Mouse (Mus musculus) urinary bladder, adult 18-20 months (tissue): ENCODE results near the gene Sept4.

Experiments
- DNase-seq, 2 experiments: peaks; one replicate each; pipeline ENCODE4 v3.0.0; 2022; ENCODE audit warnings: low spot score in 2 of 2, mixed read lengths in 2 of 2

The Sept4 gene

DNA sequence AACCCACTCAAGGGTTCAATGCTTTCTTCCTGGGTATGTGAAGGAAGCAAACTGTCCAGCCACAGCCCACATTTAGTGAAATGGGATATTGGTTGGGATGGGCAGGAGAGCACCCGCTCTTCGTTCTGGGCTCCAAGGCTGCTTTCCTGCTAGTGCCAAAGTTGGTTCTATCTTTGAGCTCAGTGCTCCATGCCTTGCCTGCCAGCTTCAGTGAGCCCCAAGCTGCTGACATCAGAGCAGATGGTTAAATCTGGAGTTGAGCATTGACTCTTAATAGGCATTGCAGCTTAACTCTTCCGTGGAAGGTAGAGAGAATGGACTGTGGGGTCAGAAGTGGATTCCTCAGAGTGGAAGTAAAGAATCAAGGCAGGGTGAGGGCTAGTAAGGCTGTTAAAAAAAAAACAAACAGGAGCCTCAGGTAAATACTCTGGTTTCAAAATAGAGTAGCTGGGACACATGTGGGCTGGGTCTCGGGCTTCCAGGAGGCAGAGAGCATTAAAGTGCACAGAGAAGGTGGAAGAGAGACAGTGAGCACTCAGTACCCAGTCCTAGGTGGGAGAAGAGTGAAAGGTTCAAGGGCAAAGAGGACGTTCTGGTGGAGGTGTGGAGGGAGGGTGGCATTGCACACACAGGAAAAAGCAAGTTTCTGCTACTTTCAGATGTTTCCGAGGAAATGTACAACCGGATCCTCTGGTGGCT, at the start of gene Sept4:
Sept4 (plus strand) TSS at position 649 of the 699 bp plus-strand sequence.
- DNase-seq, result no peak

DNA sequence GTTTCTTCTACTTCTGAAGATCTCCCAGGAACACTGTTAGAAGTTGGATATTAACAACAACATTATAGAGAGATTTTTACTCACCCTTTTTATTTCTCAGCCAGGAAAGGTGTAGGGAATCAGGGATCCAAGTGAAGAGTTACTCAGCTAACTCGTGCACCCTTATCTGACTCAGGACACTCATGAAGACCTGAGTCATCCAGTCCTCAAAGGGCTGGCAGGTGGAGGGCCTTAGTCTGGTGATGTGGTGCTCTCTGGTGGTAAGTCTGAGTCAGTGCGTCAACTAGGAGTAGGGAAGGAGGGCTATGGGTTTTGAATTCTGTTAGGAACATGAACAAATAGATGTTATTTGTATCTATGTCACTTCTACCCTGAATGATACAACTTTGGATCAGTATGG, 49.4 kb upstream of the Sept4 start:
- DNase-seq, result peak in 1 of 2 experiments; percentile 24

DNA sequence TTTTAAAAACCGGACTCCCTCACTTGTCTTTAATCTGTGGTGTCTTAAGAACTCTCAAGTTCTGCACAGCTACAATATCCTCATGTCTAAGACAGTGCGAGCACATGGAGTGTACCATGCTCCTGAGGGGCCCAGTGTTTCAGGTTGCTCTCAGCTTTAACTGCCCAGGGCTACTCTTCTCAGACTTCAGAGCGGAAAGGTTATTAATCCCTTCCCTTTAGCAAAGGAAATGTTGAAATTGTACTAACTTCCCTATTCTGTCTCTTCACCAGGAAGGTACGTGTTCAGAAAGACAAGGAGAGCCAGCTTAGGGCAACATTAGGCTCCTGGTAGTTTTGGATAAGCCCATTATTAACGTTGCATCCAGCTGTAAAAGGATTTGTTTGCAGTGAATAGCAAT, 45.2 kb upstream of the Sept4 start:
- no peak for DNase-seq

DNA sequence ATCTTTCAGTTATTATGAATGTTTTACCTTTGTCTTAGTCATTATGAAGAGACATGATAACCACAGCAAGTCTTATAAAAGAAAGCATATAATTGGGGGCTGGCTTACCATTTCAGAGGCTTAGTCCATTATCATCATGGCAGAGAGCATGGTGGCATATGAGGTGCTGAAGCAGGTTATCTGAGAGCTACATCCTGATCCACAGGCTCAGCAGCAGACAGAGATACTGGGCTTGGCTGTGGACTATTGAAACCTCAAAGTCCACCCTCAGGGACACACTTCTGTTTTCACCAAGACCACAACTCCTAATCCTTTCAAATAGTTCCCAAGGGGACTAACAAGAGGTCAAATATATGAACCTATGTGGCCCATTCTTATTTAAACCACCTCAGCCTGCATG, 44.7 kb upstream of the Sept4 start:
- no peak for DNase-seq

DNA sequence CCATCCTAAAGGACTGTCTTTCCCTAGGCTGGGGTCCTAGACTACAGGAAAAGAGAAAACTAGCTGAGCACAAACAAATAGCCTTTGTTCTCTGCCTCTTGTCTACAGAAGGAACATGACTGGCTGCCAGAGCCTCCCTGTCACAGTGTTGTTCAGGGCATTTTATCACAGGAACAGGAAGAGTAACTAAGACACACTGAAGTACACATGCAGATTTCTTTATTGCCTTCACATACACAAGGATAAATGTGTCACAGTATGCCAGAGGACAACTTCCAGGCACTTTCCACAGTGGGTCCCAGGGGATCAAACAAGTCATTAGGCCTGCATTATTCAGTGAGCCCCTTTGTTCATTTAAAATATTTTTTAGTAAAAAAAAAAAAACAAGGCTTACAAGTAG, 43.9 kb upstream of the Sept4 start:
- DNase-seq, result no peak

DNA sequence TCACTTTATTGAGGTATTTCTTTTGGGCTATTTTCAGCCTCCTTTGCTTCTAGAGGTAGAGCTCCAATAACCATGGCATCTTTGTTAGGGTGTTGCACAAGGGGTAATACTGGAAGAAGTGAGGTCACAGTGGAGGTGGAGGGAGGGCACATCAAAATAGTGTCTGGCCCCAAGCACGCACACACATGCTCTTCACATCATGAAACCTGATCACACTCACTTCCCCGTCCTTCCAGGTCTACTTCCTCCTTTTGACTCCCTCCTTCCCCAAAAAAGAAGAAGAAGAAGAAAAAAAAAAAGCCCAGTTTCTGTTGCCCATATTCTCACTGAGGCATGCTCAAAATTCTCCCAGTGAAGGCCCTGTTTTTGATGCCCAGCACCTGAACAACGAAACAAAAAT, 41.3 kb upstream of the Sept4 start:
- DNase-seq, result no peak

DNA sequence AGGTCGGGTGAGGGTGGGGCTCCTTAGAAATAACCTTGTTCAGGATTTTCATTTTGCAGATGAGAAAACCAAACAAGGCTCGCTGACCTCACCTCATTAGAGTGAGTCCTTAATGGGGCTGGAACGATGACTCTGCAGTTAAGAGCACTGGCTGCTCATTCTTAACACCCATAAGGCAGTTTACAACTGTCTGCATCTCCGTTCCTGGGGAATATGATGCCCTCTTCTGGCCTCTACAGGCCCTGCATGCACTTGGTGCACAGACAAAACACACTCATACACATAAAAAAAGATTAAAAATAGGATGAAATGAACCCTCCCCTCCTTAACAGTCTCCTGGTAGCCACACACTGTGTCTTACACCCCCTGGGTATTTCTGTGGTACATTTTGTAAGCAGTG, 40.7 kb upstream of the Sept4 start:
- no peak for DNase-seq

DNA sequence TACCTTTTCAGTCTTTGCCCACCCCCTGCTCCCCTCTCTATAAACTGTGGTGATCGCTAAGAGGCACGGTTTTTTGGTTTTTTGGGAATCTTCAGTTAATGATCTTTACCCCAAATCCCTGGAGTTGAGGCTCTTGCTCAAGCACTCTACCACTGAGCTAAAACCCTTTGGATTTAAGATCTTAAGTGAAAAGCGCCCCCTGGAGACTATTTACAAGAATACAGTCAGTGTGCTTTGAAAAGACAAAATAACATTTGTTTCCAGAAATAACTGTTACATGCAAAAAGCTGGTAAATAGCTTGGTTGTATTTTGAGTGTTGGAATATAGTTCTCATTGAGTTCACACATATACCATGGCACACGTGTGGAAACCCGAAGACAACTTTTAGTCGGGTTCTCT, 37.0 kb upstream of the Sept4 start:
- DNase-seq, result no peak

DNA sequence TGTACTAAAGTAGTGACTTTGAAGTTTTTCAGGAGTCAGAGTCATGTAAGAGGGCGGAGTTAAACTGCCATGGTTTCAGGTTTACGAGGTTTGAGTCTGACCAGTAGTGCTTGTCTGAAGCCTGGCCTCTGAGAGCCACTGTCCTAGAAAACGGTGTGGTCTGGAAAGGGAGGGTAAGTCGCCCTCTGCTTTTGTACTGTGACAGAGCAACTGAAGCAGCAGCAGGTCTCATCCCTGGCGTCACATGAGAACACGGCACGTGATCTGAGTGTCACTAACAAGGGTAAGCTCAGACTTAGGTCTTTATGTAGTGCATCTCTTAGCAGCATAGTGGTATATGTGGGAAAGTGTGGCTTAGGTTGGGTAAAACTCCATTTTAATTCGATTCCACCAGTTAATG, 26.4 kb upstream of the Sept4 start:
- no peak for DNase-seq

DNA sequence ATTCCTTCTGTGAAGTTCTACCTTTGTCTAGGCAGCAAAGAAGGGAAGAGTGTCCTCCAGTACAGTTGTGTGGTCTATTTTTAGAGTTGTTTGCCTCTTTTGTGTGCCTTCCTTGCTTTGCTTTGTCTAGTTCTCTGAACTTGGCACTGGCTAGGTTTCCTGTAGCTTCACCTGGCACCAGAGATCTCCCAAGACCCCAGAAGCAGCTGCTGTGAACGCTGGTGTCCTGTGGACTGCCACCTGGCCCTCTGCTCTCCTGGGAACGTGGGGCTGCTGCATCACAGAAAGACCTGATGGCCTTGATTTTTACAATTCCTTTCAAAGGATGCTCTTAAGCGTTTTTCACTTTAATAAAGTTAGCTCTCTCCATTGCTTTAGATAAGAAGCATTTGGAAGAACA, 25.8 kb upstream of the Sept4 start:
- no peak for DNase-seq

DNA sequence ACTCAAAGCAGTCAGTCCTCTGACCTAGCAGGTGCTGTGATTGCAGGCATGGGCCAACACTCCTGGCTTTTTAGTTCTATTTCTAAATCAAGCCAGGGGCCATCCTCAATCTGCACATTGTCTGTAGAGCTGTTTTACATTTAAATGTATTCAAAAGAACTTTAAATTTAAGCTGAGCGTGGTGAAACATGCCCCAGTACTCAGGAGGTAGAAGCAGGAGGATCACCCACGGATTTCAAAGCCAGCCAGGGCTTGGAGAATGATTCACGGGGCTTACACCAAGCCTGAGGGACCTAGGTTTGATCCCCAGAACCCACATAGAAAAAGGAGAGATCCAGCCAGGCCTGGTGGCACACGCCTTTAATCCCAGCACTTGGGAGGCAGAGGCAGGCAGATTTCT, 15.4 kb upstream of the Sept4 start:
- DNase-seq, result no peak

DNA sequence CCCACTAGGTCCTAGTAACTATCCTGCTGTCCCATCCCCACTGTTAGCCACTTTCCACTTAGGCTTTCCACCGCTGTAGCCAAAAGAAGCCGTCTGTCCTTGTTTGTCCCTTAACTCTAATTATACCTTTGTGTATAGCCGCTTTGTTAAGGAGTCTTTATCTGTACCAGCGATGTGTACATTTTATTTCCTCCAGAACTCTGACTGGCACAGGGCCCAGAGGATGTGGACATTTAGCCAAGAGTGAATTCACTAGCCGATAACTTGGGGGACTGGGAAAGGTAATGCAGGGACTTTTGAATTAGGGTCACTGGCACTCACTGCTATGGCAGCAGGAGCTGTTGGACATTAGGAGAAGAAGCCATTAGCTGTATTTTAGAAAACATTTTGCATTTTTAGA, 14.3 kb upstream of the Sept4 start:
- DNase-seq, result peak in 1 of 2 experiments; percentile 27

DNA sequence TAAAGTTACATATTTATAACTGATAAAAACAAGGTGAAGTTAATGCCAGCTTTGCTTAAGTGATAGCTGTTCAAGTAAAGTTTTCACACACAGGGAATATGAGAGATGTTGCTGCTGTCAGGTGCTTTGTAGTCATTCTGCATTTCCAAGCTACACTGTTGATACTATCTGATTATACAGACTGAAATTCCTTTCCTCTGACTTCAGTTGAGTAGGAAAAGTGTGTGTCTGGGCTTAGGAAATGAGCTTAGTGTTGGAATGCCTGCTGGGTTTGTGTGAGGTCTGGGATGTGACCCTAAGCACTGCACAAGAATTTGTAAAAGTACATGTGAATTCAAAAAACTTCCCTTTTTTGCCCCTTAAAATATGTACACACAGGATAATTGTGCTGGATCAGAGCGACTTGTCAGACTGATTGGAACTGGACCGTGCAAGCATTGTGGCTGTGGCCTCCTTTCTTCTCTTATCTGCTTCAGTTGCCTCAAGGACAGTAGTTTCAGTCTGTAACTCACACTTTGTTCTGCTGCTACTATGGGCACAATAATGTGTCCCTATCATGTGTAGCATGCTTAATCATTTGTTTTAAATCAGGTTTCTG, 13.5 kb upstream of the Sept4 start:
- no peak for DNase-seq

DNA sequence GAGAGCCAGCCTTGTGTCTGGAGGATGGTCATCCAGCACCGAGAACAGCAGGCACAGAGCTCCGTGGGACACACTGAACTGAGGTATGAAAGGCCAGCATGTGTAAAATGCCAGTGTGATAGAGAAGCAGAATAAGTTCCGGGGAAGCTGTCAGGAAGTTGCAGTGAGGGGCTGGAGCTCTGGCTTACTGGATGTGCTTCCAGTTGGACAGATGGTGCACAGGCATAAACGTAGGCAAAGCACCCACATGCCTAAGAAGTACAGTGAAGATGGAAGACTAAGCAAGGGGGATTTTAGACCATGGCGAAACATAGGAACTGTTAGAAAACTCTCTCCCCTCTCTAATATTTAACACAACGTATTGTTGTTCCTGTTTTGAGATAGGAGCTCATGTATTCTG, 7.5 kb upstream of the Sept4 start:
- no peak for DNase-seq

DNA sequence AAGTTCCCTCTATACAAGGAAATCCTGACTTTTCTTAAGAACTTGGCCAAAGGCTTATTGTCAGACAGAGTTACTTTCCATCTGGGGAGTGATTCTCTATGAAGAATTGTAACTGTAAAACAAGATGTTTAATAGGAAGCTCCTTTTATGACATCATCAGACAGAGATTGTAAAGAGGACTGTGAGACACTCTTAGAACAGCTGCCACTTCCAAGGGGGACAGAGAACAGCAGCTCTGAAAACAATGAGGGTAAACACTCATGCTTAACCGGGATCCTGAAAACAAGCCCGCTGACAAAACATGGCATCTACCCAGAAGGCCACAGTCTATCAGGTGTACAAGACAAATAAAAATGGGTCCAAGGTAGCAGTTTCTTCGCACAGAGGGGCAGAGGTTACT, 2.2 kb upstream of the Sept4 start, which contains the start of gene Gm11492:
Gm11492 (plus strand) TSS at position 153 of the 400 bp plus-strand sequence.
- DNase-seq, result no peak

DNA sequence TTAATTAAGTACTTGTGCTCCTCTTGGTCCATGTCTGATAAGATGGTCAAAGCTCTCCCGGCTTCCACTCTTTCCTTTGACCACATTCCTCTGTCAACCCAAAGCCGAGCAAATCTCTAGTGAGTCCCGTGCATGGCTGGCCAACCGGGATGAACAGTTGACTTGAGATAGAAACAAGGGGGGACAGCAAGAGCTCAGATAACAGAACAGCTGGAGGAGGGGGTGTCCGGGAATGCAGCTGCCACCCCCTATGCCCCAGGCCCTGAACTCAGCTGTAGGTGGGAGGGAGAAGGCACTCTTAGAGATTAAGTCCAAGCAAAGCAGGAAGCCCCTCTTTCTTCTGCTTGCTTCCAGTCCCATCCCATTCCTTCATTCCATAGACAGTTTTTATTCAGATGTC, 2.0 kb downstream of the Sept4 start:
- DNase-seq, result no peak

DNA sequence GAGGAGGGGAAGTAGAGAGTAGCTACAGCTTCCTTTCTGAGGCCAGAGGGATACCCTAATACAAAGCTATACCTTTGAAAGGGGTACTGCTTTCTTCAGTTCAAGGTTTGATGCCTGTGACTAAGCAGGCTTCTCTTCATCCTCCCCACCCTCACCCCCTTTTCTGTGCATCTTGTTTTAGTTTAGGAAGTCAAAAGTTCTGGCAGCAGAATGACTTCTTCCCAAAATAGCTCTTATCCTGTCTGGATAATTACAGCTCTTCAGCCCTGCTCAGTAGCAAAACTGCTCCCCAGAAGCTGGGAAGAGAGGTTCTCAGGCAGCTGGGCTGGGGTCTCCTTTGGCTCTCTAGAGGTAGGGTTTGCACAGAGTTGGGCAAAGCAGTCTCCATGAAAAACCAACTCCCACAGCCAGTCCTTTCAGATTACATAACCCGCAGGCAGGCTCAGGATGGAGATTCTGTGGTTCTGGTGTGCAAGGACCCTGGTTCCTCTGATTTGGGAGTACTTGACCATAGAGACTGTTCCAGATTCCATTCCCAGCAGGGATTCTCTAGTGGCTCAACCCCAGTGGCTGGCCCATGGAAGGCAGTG, 2.8 kb downstream of the Sept4 start:
- no peak for DNase-seq

DNA sequence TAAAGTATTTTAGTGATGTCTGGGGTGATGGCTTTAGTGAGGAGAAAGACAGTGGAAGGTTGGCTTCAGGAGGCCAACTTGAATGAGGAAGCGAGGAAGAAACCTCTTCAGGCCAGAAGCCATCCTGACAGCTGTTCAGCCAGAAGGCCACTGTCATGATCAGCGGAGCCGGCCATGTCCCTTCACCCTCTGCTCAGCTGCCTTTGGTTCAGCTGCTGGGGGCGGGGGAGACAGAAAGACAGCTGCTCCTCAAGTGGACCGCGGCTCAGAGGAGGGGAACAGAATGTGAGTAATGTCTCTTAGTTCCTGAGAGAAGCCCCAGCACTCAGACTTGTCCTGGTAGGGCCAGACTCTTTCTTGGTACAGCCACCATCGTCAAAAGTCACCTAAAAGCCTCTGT, 5.0 kb downstream of the Sept4 start:
- DNase-seq, result no peak

DNA sequence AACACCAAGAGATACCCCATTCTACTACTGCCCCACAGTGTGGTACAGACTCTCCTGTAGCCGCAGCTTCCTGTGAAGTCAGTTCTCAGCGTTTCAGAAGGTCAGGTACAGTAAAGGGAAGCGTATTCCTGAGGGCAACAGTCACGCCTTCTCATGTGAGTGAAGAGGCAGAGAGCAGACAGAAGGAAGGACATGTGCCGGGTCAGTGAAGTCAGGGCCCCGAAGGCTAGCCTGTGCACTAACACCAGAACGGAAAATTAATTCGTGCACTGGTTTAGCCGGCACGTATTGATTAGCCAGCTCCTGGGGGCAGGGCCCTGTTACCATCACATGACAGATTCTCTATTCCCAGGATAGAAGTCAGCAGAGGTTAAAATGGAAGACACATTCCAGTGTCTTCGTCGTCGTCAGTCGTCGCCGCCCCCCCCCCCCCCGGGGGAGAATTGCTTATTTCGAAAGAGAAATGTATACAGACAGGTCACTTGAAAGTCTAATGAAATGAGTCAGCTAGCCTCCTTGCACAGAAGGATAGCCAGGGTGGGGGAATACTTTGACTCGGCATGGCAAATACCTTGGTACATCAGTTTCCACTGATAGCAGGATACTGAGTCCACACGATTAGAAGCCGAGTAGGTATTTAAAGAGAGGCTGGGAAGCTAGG, 5.9 kb downstream of the Sept4 start:
- no peak for DNase-seq

DNA sequence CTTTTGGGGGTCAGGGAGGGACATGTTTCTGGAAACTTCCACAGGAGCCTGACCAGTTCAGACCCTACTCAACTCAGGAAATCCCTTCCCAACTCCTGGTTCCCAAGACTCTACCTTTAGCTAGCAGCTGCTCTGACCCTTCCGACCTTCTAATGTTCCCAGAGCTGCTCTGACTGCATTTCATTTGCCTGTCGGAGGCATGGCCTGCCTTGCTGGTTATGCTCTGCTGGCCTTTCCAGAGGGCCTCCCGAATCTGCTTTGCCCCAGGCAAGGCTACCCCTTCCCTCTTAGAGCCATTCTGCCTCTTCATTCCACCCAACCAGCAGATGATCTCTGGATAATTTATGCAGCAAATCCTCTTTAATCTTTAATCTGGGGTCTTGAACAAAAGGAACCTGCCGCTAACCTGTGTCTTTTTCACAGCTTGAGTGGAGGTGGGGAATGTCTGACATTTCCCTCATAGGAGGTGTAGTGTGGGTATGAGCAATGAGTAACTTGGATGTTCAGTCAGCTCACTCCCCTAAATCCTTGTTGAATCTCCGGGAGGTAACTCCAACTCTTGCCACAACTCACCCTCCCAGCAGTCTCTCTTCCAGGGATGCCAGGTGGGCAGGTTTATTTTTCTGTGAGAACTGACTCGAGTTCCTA, 9.0 kb downstream of the Sept4 start:
- no peak for DNase-seq

DNA sequence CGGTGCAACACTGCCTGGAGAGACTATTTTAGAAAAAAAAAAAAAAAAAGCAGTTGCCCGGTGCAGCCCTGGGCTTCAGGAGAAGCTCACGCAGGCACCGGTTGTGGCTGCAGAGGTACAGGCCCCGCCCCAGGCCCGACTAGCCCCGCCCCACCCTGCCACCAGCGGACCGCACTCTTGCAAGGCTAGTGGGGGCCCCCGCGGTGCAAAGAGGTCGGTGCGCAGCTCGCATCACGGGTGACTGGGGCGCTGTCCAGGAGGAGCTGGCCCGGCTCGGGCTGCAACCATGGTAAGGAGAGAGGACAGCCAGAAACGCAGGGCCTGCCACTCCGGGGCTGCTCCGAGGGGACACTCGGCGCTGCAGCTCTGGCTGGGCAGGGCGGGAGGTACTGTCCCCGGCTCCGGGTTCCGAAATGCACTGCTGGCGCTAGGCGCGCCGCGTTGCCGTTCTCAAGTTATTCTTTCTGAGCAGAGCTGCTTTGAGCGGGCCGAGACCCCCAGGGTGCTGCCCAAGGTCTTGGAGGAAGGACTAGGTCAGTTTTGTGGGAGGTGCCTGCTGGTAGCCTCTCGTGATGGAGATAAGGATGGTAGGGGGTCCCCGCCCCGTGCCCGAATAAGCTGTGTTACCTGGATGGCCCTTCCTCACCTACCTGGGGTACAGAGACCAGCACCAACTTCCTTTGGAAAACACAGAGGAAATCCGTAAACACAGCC, 9.7 kb downstream of the Sept4 start:
- peak; percentile 52 to 69 for DNase-seq
